Mouse (Mus musculus) cerebellum, adult 2 months (tissue): ENCODE results near the gene Nup54.

Source experiments
- CTCF ChIP-seq: fragments of 200-500 bp; IDR thresholded peaks from 2 replicates; pipeline ENCODE4 v1.5.1; 2011; ENCODE audit warnings: low read depth, mild to moderate bottlenecking, control low read depth, low read length, moderate library complexity, borderline replicate concordance; ENCODE audit not compliant: insufficient read depth
- POLR2A ChIP-seq: fragments of 200-500 bp; IDR thresholded peaks from 2 replicates; pipeline ENCODE4 v1.6.1; 2011; ENCODE audit warnings: low read length, control low read depth, borderline replicate concordance; ENCODE audit not compliant: insufficient read depth

- TF ChIP-seq POLR2A: no peak
- TF ChIP-seq CTCF: no peak
Observed at GRCm38 (mm10) chr5:92396476-92396875, 38.5 kb downstream of the Nup54 start.
